Comparison of ENCODE assay signal across 23 mouse cellular contexts in genomic region chr9:57268078-57268477, GRCm38 (mm10). TPM values are rescaled to one million over a fixed set of nuclear protein-coding genes. Genes with fewer than 3 reads are reported as not detected.
DNase-seq lines count a peak whose midpoint lies in the region; ATAC-seq lines count a peak whose summit lies in the region.
"Had no signal": no experiment of that assay in that cellular context is flagged by ENCODE, and none has a peak within 500 bp of the region (broad histone marks: within the 10 kb centered on the region; RNA-seq: fewer than 3 reads in every experiment).

No protein-coding gene starts in this region.

- peaks cover 53% of the 10 kb centered on the region for H3K4me1 ChIP-seq in liver, embryonic 13.5 days (replicated peaks)

- no peaks in the 10 kb centered on the region for H3K9me3 ChIP-seq in liver, embryonic 13.5 days (replicated peaks)
- H3K9me3 ChIP-seq: embryonic facial prominence, embryonic 12.5 days; heart, embryonic 15.5 days; hindbrain, embryonic 12.5 days; intestine, embryonic 15.5 days had no signal

- no peak for DNase-seq in liver, embryonic 13.5 days
- DNase-seq in liver: no peak
- peak; percentile 39 for DNase-seq in testis, postnatal 10 days (ENCODE audit: low spot score)
- DNase-seq in testis, postnatal 14 days (ENCODE audit: low spot score): no peak
- no peak for DNase-seq in thymus, postnatal 10 days (ENCODE audit: low spot score in 2 of 2)
- no peak for DNase-seq in urinary bladder, postnatal 10 days (ENCODE audit: low spot score)
- DNase-seq: cerebellum, adult 9-10 months; forebrain, postnatal 0 days; left cerebral cortex, postnatal 4 days; lung, adult 2 months had no signal

- no peaks in the 10 kb centered on the region for H3K36me3 ChIP-seq in liver, embryonic 13.5 days
- H3K36me3 ChIP-seq: embryonic facial prominence, embryonic 12.5 days; heart, embryonic 15.5 days; hindbrain, embryonic 12.5 days; intestine, embryonic 15.5 days had no signal

- H3K4me2 ChIP-seq in liver, embryonic 13.5 days: no peak overlapping the region
- H3K4me2 ChIP-seq: embryonic facial prominence, embryonic 12.5 days; heart, embryonic 15.5 days; hindbrain, embryonic 12.5 days; intestine, embryonic 15.5 days had no signal

- no peak overlapping the region for H3K4me3 ChIP-seq in liver, embryonic 13.5 days (replicated peaks)
- H3K4me3 ChIP-seq: embryonic facial prominence, embryonic 12.5 days; heart, embryonic 15.5 days; hindbrain, embryonic 12.5 days; intestine, embryonic 15.5 days; myocyte had no signal

- no peak for ATAC-seq in liver, embryonic 13.5 days (ENCODE audit: low read depth)
- ATAC-seq in granulocyte monocyte progenitor cell, adult 5-6 weeks (replicated peaks; ENCODE audit: poor library complexity, severe bottlenecking): peak; percentile 83
- ATAC-seq: forebrain, postnatal 0 days; intestine, embryonic 15.5 days; Patski had no signal

- peaks cover 52% of the 10 kb centered on the region for H3K27me3 ChIP-seq in liver, embryonic 13.5 days
- H3K27me3 ChIP-seq: intestine, embryonic 15.5 days; Patski had no signal

- H3K27ac ChIP-seq in liver, embryonic 13.5 days: no peak overlapping the region
- H3K27ac ChIP-seq: embryonic facial prominence, embryonic 12.5 days; heart, embryonic 15.5 days; hindbrain, embryonic 12.5 days; intestine, embryonic 15.5 days had no signal

- 22% methylated on average over 10 of the region's 10 CpGs for WGBS in liver, embryonic 13.5 days (ENCODE audit: insufficient replicate concordance)

- H3K9ac ChIP-seq in liver, embryonic 13.5 days: peak overlapping the region; percentile 18; the same call in 1 of the 2 replicates
- H3K9ac ChIP-seq: embryonic facial prominence, embryonic 12.5 days; forebrain, postnatal 0 days; heart, embryonic 15.5 days; hindbrain, embryonic 12.5 days; intestine, embryonic 15.5 days had no signal

RNA-seq across cellular contexts. Expression of gene 1700017B05Rik, which starts 5.7 kb away (rescaled TPM):
- polyA plus RNA-seq in liver, embryonic 13.5 days (2015; fragmentation: Nextera tagmentation; extraction: Ambion mirVana): 14.6 and 14.9 TPM in 2 replicates
- total RNA-seq in granulocyte monocyte progenitor cell, adult 5-6 weeks (2014; fragmentation: Nextera tagmentation): 38.6 and 43.6 TPM in 2 replicates
- 18.9 and 20.0 TPM in 2 replicates for total RNA-seq in granulocyte monocyte progenitor cell, adult 5-6 weeks (2017)

RNA-seq across cellular contexts. Expression of gene Trcg1, which starts 31.7 kb away (rescaled TPM):
- polyA plus RNA-seq in liver, embryonic 13.5 days (2015; fragmentation: Nextera tagmentation; extraction: Ambion mirVana): not detected in 2 replicates
- total RNA-seq in granulocyte monocyte progenitor cell, adult 5-6 weeks (2014; fragmentation: Nextera tagmentation): not detected in 2 replicates
- not detected in 2 replicates for total RNA-seq in granulocyte monocyte progenitor cell, adult 5-6 weeks (2017)
- total RNA-seq: adrenal gland, postnatal 36 days; forebrain, postnatal 0 days; gastrocnemius, adult 18-20 months; left cerebral cortex, postnatal 4 days had no signal
- polyA plus RNA-seq: activated CD4-positive, CD25-positive, alpha-beta regulatory T cell, adult 4 months; cortical plate, adult 2 months; embryonic facial prominence, embryonic 12.5 days; forebrain, postnatal 0 days; gonadal fat pad, adult 2 months; heart, embryonic 15.5 days; hindbrain, embryonic 12.5 days; intestine, embryonic 15.5 days; kidney, embryonic 14.5 days; lung, adult 2 months; myocyte; Patski had no signal
